Mouse (Mus musculus): ENCODE measurements around the gene Aspn. TPM values are rescaled to one million over a fixed set of nuclear protein-coding genes. Genes with fewer than 3 reads are reported as not detected.
"Not testable (repeated sequence)": the region's sequence is repeated elsewhere in the genome, so short reads cannot be mapped to it uniquely, and the experiment has no call there.

The Aspn gene
- polyA plus RNA-seq, 1 experiment from 2014 or later, result 0.52 TPM

DNA sequence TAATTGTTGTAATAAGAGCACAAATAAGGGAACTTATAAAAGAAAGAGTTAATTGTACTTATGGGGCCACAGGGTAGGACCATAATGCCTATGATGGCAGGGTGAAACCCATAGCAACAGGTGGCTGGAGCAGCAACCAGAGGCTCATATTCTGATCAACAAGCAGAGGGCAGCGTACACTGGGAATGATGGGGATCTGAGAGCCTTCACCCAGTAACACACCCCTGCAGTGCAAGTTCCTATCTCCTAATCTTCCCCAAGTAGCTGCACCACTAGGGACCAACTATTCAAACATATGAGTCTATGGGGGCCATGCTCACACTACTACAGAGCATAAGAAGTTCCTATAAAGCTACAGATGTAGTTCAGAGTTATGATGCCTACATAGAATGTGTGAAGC, 20.1 kb downstream of the Aspn start:
- 94% methylated on average over 1 of the region's 1 CpGs for WGBS
- no peak overlapping the region for H3K9ac ChIP-seq (ENCODE audit: low read length)
- no peak overlapping the region for H3K4me2 ChIP-seq (ENCODE audit: low read length)
- no peaks in the 10 kb centered on the region for H3K36me3 ChIP-seq (ENCODE audit: control insufficient read depth, insufficient read depth, low read length)
- no peak overlapping the region for H3K27ac ChIP-seq (ENCODE audit: low read depth, low read length)
- DNase-seq (ENCODE audit: low spot score) (no peak), ATAC-seq (no peak)
- no peak overlapping the region for H3K4me3 ChIP-seq (ENCODE audit: low read depth, low read length)
- H3K27me3 ChIP-seq (replicated peaks; ENCODE audit: control insufficient read depth, insufficient read depth, low read length), result no peaks in the 10 kb centered on the region
- no peaks in the 10 kb centered on the region for H3K9me3 ChIP-seq (replicated peaks; ENCODE audit: control insufficient read depth, low read length)
- no peaks in the 10 kb centered on the region for H3K4me1 ChIP-seq (ENCODE audit: control insufficient read depth, insufficient read depth, low read length)

DNA sequence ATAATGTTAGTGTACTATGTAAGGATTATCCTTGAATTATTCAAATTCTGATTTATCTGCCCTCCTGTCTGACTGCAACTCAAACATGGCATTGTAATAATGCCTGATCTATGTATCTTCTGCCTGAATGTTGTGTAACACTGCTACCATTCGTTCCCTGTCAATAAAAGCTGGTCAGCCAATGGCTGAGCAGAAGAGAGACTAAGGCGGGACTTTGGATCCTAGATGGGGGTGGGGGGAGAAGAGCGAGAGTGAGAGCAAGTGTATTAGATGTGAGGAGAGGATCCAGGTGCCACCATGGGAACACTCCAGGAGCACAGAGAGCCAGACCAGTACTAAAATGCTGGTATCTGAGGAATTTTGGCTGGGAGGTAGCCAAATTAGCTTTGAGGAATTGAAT, 26.1 kb downstream of the Aspn start:
- WGBS, result 68% methylated on average over 3 of the region's 3 CpGs

GRCm38 (mm10) chr13:49571418-49571817, 27.2 kb downstream of the Aspn start:
- H3K27ac ChIP-seq (ENCODE audit: low read depth, low read length), result no peak overlapping the region
- no peak for ATAC-seq
- H3K36me3 ChIP-seq (ENCODE audit: control insufficient read depth, insufficient read depth, low read length), result no peaks in the 10 kb centered on the region
- WGBS, result 94% methylated on average over 2 of the region's 2 CpGs
- no peak overlapping the region for H3K9ac ChIP-seq (ENCODE audit: low read length)
- no peak overlapping the region for H3K4me2 ChIP-seq (ENCODE audit: low read length)
- no peaks in the 10 kb centered on the region for H3K4me1 ChIP-seq (ENCODE audit: control insufficient read depth, insufficient read depth, low read length)
- DNase-seq (ENCODE audit: low spot score), result no peak
- no peaks in the 10 kb centered on the region for H3K9me3 ChIP-seq (replicated peaks; ENCODE audit: control insufficient read depth, low read length)
- H3K4me3 ChIP-seq (ENCODE audit: low read depth, low read length), result no peak overlapping the region
- no peaks in the 10 kb centered on the region for H3K27me3 ChIP-seq (replicated peaks; ENCODE audit: control insufficient read depth, insufficient read depth, low read length)

More for the DNA sequence above, 26.1 kb downstream of the Aspn start:
- Histone ChIP-seq H3K9me3 (replicated peaks; ENCODE audit: control insufficient read depth, low read length) (no peaks in the 10 kb centered on the region), H3K36me3 (ENCODE audit: control insufficient read depth, insufficient read depth, low read length) (no peaks in the 10 kb centered on the region), H3K4me3 (ENCODE audit: low read depth, low read length) (no peak overlapping the region), H3K27me3 (replicated peaks; ENCODE audit: control insufficient read depth, insufficient read depth, low read length) (no peaks in the 10 kb centered on the region), H3K4me1 (ENCODE audit: control insufficient read depth, insufficient read depth, low read length) (no peaks in the 10 kb centered on the region), H3K4me2 (ENCODE audit: low read length) (no peak overlapping the region), H3K9ac (ENCODE audit: low read length) (no peak overlapping the region), H3K27ac (ENCODE audit: low read depth, low read length) (no peak overlapping the region)
- DNase-seq (ENCODE audit: low spot score), result no peak
- ATAC-seq, result no peak

GRCm38 (mm10) chr13:49581541-49582530, 37.6 kb downstream of the Aspn start, which contains the start of gene Omd:
Omd (plus strand) TSS chr13:49582462.
- ATAC-seq (no peak), DNase-seq (ENCODE audit: low spot score) (no peak)
- no peak within 1 kb of the TSS for H3K4me2 ChIP-seq (ENCODE audit: low read length)
- H3K36me3 ChIP-seq (ENCODE audit: control insufficient read depth, insufficient read depth, low read length), result no peaks in the 10 kb centered on the region
- 85% methylated on average over 8 of the region's 8 CpGs for WGBS
- H3K4me3 ChIP-seq (ENCODE audit: low read depth, low read length), result no peak within 1 kb of the TSS
- no peaks in the 10 kb centered on the region for H3K27me3 ChIP-seq (replicated peaks; ENCODE audit: control insufficient read depth, insufficient read depth, low read length)
- no peaks in the 10 kb centered on the region for H3K4me1 ChIP-seq (ENCODE audit: control insufficient read depth, insufficient read depth, low read length)
- no peak within 1 kb of the TSS for H3K9ac ChIP-seq (ENCODE audit: low read length)
- H3K9me3 ChIP-seq (replicated peaks; ENCODE audit: control insufficient read depth, low read length), result no peaks in the 10 kb centered on the region
- H3K27ac ChIP-seq (ENCODE audit: low read depth, low read length), result no peak within 1 kb of the TSS

- ATAC-seq (no peak), DNase-seq (ENCODE audit: low spot score) (no peak)
- H3K27ac ChIP-seq (ENCODE audit: low read depth, low read length), result no peak overlapping the region
- H3K27me3 ChIP-seq (replicated peaks; ENCODE audit: control insufficient read depth, insufficient read depth, low read length), result no peaks in the 10 kb centered on the region
- H3K9me3 ChIP-seq (replicated peaks; ENCODE audit: control insufficient read depth, low read length), result no peaks in the 10 kb centered on the region
- no peak overlapping the region for H3K4me2 ChIP-seq (ENCODE audit: low read length)
- no peaks in the 10 kb centered on the region for H3K36me3 ChIP-seq (ENCODE audit: control insufficient read depth, insufficient read depth, low read length)
- H3K9ac ChIP-seq (ENCODE audit: low read length), result no peak overlapping the region
- H3K4me1 ChIP-seq (ENCODE audit: control insufficient read depth, insufficient read depth, low read length), result no peaks in the 10 kb centered on the region
- no peak overlapping the region for H3K4me3 ChIP-seq (ENCODE audit: low read depth, low read length)
Observed at GRCm38 (mm10) chr13:49583859-49584258, 39.6 kb downstream of the Aspn start.

- Histone ChIP-seq H3K36me3 (ENCODE audit: control insufficient read depth, insufficient read depth, low read length) (no peaks in the 10 kb centered on the region), H3K27me3 (replicated peaks; ENCODE audit: control insufficient read depth, insufficient read depth, low read length) (no peaks in the 10 kb centered on the region), H3K4me3 (ENCODE audit: low read depth, low read length) (no peak overlapping the region), H3K4me2 (ENCODE audit: low read length) (no peak overlapping the region), H3K4me1 (ENCODE audit: control insufficient read depth, insufficient read depth, low read length) (no peaks in the 10 kb centered on the region), H3K9me3 (replicated peaks; ENCODE audit: control insufficient read depth, low read length) (no peaks in the 10 kb centered on the region), H3K27ac (ENCODE audit: low read depth, low read length) (no peak overlapping the region), H3K9ac (ENCODE audit: low read length) (no peak overlapping the region)
- DNase-seq (ENCODE audit: low spot score), result peak; percentile 9
- no peak for ATAC-seq
- 84% methylated on average over 8 of the region's 8 CpGs for WGBS
Observed at GRCm38 (mm10) chr13:49584307-49585005, 40.2 kb downstream of the Aspn start.

GRCm38 (mm10) chr13:49586062-49586461, 41.8 kb downstream of the Aspn start:
- H3K27ac ChIP-seq (ENCODE audit: low read depth, low read length), result no peak overlapping the region
- ATAC-seq (no peak), DNase-seq (ENCODE audit: low spot score) (no peak)
- H3K4me3 ChIP-seq (ENCODE audit: low read depth, low read length), result no peak overlapping the region
- H3K4me2 ChIP-seq (ENCODE audit: low read length), result no peak overlapping the region
- no peaks in the 10 kb centered on the region for H3K36me3 ChIP-seq (ENCODE audit: control insufficient read depth, insufficient read depth, low read length)
- no peaks in the 10 kb centered on the region for H3K4me1 ChIP-seq (ENCODE audit: control insufficient read depth, insufficient read depth, low read length)
- H3K9ac ChIP-seq (ENCODE audit: low read length), result no peak overlapping the region
- no peaks in the 10 kb centered on the region for H3K27me3 ChIP-seq (replicated peaks; ENCODE audit: control insufficient read depth, insufficient read depth, low read length)
- no peaks in the 10 kb centered on the region for H3K9me3 ChIP-seq (replicated peaks; ENCODE audit: control insufficient read depth, low read length)
- 96% methylated on average over 6 of the region's 6 CpGs for WGBS

DNA sequence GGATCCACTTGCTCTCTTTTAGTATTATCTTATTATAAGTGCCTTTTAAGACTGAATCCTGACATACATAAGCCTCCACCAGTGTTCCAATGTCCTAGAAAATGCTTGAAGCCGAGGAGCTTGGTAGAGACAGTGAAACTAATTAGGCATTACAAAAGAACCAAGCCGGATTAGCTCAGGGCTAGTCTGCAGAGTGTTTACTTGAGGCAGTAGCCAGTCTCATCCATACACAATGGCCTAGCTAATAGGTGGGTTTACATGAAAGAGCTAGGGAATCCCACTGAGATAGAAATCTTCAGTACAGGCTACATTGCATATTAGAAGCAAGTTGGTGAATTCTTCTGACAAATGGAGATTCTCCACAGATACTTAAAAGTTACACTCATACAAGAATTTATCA, 58.3 kb downstream of the Aspn start:
- H3K36me3 ChIP-seq (ENCODE audit: control insufficient read depth, insufficient read depth, low read length); H3K4me3 ChIP-seq (ENCODE audit: low read depth, low read length); ATAC-seq; H3K4me1 ChIP-seq (ENCODE audit: control insufficient read depth, insufficient read depth, low read length); H3K27ac ChIP-seq (ENCODE audit: low read depth, low read length); H3K27me3 ChIP-seq (replicated peaks; ENCODE audit: control insufficient read depth, insufficient read depth, low read length); H3K4me2 ChIP-seq (ENCODE audit: low read length); H3K9me3 ChIP-seq (replicated peaks; ENCODE audit: control insufficient read depth, low read length); DNase-seq (ENCODE audit: low spot score); H3K9ac ChIP-seq (ENCODE audit: low read length): not testable (repeated sequence)
- WGBS, result 19% methylated on average over 2 of the region's 2 CpGs

DNA sequence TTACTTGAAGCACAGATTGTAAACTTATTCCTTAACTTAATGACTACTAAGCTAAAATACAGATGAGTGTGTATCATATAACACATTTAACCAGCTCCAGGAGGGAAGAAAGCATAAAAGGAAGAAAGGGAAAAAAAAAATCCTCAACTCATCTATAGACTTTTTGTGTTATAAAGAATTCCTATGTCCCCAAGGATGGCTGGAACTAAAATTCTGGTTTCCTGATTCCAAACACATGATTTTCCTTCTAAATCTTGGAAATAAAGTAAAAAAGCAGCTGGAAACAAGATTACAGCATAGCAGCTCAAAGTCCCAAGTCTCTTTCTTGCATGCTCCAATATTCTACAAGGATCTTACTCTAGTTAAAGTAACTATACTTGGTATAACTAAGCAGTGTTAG, 59.4 kb downstream of the Aspn start:
- H3K4me3 ChIP-seq (ENCODE audit: low read depth, low read length), result no peak overlapping the region
- H3K4me2 ChIP-seq (ENCODE audit: low read length), result no peak overlapping the region
- H3K9ac ChIP-seq (ENCODE audit: low read length), result no peak overlapping the region
- no peaks in the 10 kb centered on the region for H3K9me3 ChIP-seq (replicated peaks; ENCODE audit: control insufficient read depth, low read length)
- DNase-seq (ENCODE audit: low spot score) (no peak), ATAC-seq (no peak)
- no peaks in the 10 kb centered on the region for H3K4me1 ChIP-seq (ENCODE audit: control insufficient read depth, insufficient read depth, low read length)
- H3K27me3 ChIP-seq (replicated peaks; ENCODE audit: control insufficient read depth, insufficient read depth, low read length), result no peaks in the 10 kb centered on the region
- H3K36me3 ChIP-seq (ENCODE audit: control insufficient read depth, insufficient read depth, low read length), result no peaks in the 10 kb centered on the region
- no peak overlapping the region for H3K27ac ChIP-seq (ENCODE audit: low read depth, low read length)

All from forebrain, embryonic 14.5 days (tissue).